Mouse (Mus musculus) left cerebral cortex, postnatal 25 days (tissue): ENCODE measurements at regions not wholly inside any gene's neighbourhood (a gene's known extent, or its start where the extent isn't known, plus 50 kb on each side); places are given as distances from the start of the nearest gene placed in this dataset.

ENCODE experiments used
- DNase-seq, 2 experiments: peaks; one replicate each; pipeline ENCODE4 v3.0.0; 2022; ENCODE audit warnings: low spot score in 2 of 2, mixed read lengths in 1 of 2
- intact Hi-C: fragments of 180-260 bp; cut with DNase I; formaldehyde crosslinking; loops from one replicate; pipeline ENCODE4 v1.15.1; 2025

DNA sequence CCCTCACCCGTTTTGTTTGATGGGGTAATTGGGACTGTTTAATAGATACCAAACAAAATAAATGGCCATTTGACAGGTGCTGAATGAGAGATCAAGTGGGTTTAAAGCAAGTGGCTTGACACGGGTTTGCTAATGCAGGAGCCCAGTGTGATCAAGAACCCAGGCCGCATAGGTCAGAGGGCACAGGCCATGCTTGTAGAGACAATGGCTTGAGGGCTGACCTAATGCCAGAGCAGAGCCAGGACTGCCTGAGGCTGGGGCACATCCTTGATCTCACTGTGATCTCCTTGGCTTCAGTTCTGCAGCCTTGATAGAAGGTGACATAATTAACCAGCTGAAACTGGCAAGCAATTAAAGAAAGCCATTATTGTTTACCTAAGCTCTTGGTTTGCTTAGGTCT is 420.0 kb downstream of the Fut8 start:
- no peak for DNase-seq
- intact Hi-C loops, result no loop called here

DNA sequence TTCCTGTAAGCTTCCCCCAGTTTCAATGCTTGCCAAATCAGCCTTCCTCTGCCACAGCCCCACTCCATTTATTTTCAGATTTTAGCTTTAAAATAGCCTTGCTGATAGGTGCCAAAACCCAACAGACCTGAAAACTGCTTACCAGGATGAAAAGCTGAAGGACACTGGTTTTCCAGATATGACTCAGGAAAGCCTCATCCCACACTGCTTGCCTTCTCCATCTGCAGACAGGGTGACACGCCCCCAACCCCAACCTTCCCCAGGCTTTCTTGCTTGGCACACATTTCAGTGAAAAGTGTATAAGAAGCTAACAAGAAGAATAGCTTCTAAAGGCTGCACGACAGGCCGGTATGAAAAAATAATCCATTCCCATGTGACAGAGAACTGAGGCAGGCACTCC is 425.3 kb downstream of the Fut8 start:
- intact Hi-C loops, result no loop called here
- DNase-seq, result peak in 1 of 2 experiments; percentile 83

DNA sequence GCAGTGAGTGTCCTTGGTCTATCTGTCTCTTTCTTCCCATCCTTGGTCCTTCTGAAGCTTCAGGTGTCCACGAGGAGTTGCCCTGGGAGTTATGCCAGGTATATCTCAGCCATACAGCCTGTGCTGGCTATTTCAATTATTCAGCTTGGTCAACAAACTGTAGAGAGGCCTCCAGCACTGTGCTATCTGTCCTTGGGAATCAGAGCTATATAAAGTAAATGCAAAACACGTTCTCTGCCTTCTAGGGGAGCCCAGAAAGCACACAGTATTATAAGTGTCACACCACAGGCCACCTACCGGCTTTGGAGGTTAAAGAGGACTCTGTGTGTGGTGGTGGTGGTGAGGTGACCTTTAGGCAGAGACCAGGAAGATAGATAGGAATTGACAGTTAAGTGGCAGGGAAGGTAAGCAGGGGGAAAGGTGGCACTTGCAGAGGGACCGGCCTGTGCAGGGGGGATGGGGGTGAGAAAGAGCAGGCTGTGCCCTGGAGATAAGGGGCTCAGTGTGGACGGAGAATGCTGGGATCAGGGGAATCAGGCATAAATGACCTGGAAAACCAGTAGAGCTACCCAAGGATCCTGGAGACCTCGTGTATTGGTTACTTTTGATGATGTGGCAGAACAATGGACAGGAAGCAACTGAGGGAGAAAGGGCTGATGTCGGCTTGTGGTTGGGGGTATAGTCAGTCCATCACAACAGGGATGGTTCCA is 425.9 kb downstream of the Fut8 start:
- intact Hi-C loops, result no loop called here

DNA sequence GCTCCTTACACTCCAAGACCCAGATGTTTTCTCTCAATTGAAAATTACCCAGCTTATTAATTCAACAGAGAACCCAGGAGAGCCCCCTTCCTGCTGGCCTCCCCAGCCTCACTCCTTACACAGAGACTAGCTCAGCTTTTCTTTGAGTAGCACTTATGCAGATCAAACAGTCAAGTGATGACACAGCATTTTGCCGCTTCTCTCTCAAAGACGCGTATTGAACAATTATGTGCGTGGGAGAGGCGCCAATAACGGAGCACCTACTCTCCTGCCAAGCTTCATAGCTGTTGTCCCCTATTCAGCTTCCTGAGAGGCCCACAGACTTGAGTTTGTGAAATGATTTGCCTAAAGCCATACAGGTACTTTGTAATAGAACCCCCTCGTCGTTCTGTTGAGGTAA is 428.5 kb downstream of the Fut8 start:
- DNase-seq, result no peak
- intact Hi-C loops, result loop anchor here (2.0 kb wide), 1 partner anchor 666 kb away; no protein-coding TSS in a partner anchor

More for the DNA sequence above, 425.9 kb downstream of the Fut8 start:
- no peak for DNase-seq

DNA sequence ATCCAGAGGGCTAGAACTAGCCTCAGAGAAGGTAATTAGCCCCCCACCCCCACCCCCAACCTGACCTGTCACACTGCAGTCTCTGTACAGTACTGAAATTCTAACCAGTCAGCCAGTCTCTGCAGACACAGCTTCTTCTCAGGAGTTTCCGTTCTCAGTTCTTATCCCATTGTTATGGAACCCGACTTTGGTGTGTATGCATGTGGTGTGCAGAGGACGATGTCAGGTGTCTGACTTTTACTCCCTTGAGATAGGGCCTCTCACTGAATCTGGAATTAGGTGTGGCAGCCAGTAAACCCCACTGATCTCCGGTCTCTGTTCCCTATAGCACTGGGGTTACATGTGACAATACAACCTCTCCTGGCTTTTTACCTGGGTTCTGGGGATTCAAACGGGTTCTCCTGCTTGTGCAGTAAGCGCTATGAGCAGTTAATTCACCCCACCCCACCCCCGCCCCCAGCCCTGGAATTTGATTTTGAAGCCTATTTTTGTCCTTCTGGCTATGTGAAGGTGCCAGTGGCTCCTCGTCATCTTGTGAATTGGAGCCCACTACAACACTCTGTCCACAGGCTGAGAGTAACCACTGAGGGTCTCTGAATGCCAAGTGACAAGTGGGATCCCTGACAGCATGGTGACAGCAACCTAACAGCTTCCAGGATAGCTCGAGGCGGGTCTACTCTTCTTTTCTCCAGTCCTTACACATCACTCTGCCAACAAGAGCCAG is 429.4 kb downstream of the Fut8 start:
- intact Hi-C loops, result loop anchor here (2.0 kb wide), 1 partner anchor 667 kb away; no protein-coding TSS in a partner anchor
- no peak for DNase-seq

DNA sequence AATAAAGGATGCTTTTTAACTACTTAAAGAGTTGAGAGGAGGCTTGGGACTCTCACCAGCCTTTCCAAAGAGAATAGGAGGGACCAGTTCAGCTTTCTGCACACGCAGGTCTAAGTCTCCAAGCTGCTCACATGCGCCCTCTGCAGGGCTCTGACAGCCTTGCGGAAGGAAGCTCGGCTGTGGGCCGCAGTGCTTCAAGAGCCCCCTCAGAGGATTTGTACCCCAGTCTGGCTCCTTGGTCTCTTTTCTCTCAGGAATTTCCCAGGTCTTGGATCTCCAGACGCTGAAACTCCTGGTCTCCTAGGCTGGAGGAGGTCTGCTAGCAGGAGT is 429.9 kb downstream of the Fut8 start:
- intact Hi-C loops, result loop anchor here (2.0 kb wide), 2 partner anchors 427 to 667 kb away; no protein-coding TSS in a partner anchor
- peak; percentile 65 to 66 for DNase-seq

DNA sequence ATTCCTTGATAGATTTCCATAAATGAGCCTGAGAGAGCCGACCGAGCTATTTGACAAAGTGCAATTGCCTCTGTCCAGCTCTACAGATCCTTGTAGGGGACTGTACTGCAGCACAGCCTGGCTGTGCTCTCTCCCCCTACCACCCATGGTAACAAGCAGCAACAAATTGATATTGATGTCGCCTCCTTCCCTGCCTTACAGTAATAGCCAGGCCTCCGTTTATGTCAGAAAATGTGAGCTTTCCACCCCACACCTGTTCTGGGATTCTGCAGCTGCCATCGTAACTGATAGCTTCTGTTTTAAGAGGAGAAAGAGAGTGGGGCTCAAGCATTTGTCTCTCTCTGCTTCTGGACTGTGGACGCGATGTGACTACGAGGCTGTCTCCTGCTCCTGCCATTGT is 432.6 kb downstream of the Fut8 start:
- no peak for DNase-seq
- intact Hi-C loops, result no loop called here

DNA sequence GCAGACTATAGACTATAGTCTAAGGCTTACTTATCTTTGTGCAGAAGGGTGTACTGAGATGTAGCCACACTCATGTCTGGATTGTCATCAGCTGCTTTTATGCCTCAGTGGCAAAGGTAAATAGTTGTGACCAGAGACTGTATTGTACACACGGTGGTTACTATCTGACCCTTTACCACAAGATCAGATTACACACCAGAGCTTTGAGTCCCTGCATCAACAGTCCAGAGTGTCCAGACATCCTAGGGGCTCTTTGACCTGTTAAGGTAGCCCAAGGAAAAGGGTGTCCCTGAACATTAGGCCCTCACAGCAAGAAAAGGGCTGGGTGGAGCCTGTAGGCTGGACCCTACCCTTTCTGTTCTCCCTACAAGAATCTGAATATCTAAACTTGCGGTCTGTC is 436.4 kb downstream of the Fut8 start:
- intact Hi-C loops, result no loop called here

DNA sequence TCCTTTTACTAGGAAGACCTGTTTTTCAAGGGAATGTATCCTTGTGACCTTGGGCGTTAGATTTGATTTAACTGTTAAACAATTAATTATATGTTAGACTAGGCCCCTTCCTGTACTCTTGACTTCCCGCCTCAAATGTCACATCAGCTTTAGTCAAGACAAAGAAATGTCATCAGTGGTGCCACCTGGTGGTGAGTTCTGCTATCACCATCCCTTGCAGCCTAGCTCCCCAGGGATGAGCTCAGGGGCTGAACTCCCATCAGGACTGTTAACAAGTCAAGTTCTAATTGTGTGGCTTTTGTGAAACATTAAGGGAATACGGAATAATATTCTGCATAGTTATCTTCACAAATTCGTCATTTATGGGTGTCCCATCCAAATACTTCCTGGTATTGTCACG is 436.8 kb downstream of the Fut8 start:
- intact Hi-C loops, result no loop called here
- DNase-seq, result no peak

More for the DNA sequence above, 436.4 kb downstream of the Fut8 start:
- no peak for DNase-seq

DNA sequence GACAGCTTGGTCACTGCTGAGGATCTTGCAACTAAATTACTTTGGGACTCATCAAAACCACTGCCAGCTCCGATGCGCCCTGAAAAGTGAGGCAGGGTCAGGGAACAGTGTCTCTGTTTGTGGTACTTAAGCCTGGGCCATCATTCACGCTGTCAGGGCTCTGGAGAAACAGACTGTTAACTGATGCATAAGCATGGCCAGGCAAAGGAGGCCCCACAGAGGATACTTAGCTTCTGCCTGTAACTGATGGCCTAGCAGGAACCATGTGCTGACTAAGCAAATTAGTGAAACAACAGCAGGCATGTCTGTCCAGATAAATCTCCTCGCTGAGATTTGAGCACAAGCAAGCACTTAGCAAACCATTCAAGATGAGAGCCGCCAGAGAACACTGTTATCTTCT is 440.1 kb downstream of the Fut8 start:
- DNase-seq, result no peak
- intact Hi-C loops, result no loop called here

DNA sequence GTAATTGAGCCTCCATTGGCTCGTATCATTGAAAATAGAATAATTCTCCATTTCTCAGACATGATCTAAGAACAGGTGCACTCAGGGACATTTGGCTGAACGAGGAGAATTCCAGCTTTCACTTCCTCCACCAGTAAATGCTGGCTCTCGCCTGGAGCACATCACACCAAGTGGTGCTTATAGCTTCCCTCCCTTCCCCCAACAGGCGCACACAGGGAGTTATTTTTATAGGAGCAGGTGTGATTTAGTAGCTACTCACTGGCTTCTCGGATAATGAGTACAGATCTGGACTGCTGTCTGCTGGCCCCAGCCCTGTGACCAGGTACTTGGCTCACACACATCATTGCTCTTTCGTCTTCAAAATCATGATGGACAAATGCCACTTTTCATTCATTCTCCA is 456.2 kb downstream of the Fut8 start:
- intact Hi-C loops, result no loop called here
- peak; percentile 9 to 14 for DNase-seq

DNA sequence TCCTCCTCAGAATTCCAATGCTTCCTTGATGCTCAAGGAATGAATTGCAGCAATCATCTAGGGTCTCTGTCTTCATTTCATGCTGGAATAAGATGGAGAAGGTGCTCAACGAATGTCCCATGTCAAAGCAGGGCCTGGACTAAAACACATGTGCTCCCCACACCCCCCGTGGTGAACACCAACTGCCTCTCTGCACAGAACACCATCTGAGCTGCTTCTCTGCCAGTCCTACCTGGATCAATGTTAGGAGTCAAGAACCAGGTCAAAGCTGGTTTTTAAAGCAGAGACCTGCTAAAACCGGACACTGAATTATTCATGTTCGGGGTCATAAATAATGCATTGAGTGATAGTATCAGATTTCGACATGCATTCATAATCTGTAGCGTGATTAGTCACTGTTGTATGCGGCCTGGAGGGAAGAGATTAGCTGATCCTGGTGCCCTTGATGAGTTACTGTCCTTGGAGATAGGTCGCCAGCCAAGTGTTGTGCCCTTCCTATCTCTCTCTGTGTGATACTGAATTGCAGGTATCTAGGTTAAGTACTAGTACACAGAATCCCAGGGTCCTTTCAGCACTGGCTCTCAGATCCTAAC is 458.2 kb downstream of the Fut8 start:
- no peak for DNase-seq
- intact Hi-C loops, result no loop called here

DNA sequence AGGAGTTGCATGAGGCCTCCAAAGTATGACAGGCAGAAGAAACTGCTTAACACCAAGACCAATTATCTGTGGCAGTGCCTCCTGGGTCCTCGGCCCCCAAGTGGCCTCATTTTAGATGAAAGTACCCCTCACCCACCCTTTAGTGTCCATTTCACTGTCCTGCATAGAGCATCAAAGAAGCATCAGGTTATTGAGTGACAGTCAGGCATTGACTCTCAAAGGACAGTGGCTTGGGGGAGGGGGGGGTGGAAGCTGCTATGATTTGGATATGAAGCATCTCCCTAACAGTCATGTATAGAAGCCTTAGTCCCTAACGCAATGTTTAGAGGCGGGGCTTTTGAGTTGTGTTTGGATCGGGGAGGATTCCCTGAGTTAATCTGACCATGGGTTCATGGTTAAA is 458.7 kb downstream of the Fut8 start:
- intact Hi-C loops, result no loop called here
- DNase-seq, result no peak

DNA sequence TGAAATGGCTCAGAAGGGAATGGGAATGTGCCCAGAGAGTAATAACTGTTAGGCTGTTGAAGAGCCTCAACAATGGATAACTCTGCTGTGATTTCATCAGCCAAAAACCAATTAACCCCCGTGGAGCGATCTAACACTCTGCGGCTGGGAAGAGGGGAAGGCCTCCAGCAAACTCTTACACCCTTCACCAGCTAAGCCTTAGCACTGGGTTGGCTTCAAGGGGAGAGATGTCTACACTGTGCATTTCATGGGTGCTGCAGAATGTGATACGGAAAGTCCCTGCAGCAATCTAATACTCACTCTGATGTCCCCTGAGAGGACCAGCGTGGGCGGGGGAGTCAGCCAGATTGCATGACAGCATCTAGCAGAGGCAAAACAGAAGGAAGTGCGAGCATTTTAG is 460.2 kb downstream of the Fut8 start:
- intact Hi-C loops, result no loop called here
- no peak for DNase-seq

DNA sequence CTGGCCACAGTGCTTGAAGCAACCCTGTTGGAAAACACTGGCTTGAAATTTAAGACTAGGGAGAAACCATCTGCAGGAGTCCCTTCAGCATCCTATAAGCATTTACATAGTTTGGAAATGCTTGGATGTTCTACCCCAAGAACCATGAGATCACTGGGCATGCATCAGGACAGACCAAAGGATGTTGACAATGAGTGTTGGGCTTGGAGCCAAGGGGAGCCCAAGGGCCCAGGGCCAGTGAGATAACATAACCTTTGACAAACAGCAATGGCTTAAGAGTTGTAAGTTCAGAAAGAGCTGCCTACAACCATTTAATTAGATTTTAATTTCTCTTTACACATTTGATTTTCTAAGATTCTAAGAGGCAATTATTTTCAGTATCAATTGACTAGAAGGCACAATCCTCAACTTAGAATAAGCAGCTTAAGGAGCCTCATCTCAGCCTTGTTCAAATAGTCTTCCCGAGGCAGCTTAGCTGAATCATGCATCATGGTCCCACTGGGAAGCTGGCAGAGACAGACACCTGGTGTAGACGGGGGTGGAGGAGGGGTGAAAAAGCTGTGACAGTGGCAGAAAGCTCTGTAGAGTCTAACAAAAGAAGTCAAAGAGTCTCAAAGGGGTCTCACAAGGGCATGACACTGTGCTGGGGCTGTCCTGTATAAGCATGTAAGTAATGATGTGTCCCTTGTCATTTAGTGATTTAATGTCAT is 462.1 kb downstream of the Fut8 start:
- intact Hi-C loops, result no loop called here
- DNase-seq, result peak in 1 of 2 experiments; percentile 49

DNA sequence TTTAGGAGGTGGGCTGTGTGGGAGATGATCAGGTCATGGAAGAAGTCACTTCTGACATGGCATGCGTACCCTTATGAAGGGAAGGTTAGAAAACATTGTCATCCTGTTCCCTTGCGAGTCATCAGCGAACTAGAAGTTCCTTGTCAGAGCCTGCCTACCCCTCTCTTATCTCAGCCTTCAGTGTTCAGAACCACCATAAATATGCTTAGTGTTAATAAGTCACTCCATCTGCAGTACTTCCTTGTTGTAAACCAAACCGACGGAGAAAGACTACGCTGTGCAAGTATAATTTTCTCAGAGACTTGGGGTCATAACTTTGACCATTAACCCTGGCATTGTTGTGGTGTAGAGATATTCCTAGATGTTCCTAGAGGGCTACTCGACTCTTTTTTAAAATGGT is 477.6 kb downstream of the Fut8 start:
- DNase-seq, result no peak
- intact Hi-C loops, result no loop called here

DNA sequence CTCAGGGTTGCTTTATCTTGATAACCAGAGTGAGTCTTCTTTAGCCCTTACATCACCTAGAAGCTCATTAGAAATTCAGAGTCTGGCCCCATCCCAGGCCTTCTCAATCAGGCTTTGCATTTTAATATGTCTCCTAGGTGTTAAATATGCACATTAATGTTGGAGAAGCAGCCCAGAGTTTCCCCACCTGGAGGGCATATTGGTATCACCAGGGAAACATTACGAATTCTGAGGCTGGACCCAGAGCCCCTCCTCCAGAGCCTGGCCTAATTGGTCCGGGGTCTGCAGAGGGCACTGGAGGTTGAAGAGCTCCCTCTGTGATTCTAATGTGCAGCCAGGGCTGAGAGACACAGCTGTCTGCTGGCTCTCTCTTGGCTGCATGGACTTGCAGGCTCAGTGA is 478.1 kb downstream of the Fut8 start:
- DNase-seq, result no peak
- intact Hi-C loops, result no loop called here

DNA sequence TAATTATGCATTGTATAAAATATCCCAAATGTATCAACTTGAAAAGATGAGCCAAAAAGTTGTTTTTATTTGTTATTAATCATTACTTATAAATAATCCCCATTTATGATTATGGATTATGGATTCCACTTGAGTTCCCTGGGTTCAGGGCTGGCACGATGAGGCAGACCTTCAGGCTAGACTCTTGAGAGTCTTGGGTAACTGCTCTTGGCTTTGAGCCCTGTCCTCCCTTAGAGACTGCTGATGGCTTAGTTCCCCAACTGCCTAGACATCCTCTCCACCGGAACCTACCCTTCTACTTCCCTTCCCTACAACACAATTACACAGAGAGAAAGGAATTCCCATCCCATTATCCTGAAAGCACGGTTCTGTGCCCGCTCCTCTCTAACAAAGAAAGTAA is 466.3 kb upstream of the Gm6657 start:
- intact Hi-C loops, result no loop called here
- DNase-seq, result no peak

DNA sequence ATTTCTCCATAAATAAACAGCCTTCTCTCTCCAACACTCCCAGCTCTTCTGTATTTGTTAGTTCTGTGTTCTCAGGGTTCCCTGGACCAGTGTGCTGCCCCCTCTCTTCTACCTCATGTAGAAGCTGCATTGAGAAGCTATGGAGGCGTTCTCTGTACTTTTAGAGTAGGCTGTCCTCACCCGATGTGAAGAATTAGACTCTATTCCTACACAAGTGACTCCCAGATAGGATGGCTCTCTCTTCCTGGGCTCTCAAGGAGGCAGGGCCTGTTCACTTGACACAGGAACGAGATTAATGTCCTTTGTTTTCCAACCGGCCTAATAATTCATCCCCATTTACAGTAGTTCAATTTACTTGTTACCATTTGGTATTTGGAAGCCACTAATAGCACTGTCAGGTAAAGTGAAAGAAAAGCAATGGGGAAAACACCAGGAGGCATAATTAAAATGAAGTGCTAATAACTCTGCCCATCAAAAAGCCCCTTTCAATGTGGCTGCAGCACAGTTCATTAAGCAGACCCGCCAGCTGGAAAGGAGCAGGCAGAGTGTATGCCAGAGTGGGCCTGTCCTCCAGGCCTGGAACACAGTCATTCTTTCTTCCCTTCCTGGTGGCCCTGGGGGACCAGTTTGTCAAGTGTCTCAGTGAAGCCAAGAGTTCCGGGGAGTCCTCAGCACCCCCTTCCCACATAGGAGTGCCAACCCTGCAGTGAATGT is 454.8 kb upstream of the Gm6657 start:
- intact Hi-C loops, result no loop called here
- DNase-seq, result peak; percentile 17 to 40

DNA sequence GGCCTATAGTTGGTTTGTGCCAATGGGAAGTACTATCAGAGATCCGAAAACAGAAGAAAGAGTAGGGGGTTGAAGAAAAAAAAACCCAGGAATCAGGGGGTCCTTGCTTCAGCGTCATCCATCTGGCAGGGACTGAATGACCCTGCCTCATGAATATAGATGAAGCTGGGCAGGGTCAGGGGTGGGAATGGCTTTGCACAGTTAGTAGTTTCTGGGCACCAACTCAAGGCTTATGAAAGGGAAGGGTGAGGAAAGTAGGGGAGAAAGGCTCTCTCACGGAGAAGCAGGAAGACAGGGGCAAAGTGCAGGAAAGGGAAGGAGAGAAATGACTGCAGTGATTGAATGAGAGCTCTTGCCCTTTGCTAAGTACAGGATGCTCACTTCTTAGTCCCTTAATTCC is 451.3 kb upstream of the Gm6657 start:
- peak in 1 of 2 experiments; percentile 12 for DNase-seq
- intact Hi-C loops, result no loop called here
